Mouse (Mus musculus) lung, adult 2 months (tissue): ENCODE measurements around the gene Gm20388.

Experiments used
- CTCF ChIP-seq: fragments of 200-500 bp; IDR thresholded peaks from 2 replicates; pipeline ENCODE4 v1.5.1; 2011; ENCODE audit warnings: mild to moderate bottlenecking, low read length, control low read depth; ENCODE audit not compliant: insufficient read depth
- POLR2A ChIP-seq: fragments of 200-500 bp; IDR thresholded peaks from 2 replicates; pipeline ENCODE4 v1.6.1; 2011; ENCODE audit warnings: low read depth, mild to moderate bottlenecking, control low read depth, low read length, borderline replicate concordance; ENCODE audit errors: extremely low read depth

GRCm38 (mm10) chr8:122955195-122955594 is 3044.6 kb downstream of the Gm20388 start:
- no peak for TF ChIP-seq CTCF
- TF ChIP-seq POLR2A: no peak
